Mouse (Mus musculus) neural tube, embryonic 13.5 days (tissue): ENCODE results near the gene Olfr107. TPM values are rescaled to one million over a fixed set of nuclear protein-coding genes. Genes with fewer than 3 reads are reported as not detected.

Source experiments
- ATAC-seq: fragments of 200-750 bp; cut with Nextera tagmentation; 2 replicates; pipeline ENCODE4 v1.8.0; 2017; ENCODE audit warnings: low read depth, mild to moderate bottlenecking, moderate TSS enrichment, moderate library complexity
- H3K27ac ChIP-seq: fragments of 300-500 bp; sonication (generic); replicated peaks from 2 replicates; pipeline ENCODE4 v1.5.1; 2015; ENCODE audit warnings: moderate library complexity, mild to moderate bottlenecking, inconsistent platforms
- H3K27me3 ChIP-seq: fragments of 300-500 bp; sonication (generic); 2 replicates; pipeline ENCODE4 v1.6.1; 2015; ENCODE audit warnings: mild to moderate bottlenecking, inconsistent platforms
- H3K36me3 ChIP-seq: fragments of 300-500 bp; sonication (generic); 2 replicates; pipeline ENCODE4 v1.6.1; 2015; ENCODE audit warnings: mild to moderate bottlenecking, inconsistent platforms
- H3K4me1 ChIP-seq: fragments of 300-500 bp; sonication (generic); replicated peaks from 2 replicates; pipeline ENCODE4 v1.6.1; 2015; ENCODE audit warnings: inconsistent platforms
- H3K4me2 ChIP-seq: fragments of 300-500 bp; sonication (generic); 2 replicates; pipeline ENCODE4 v1.6.1; 2015; ENCODE audit warnings: inconsistent platforms, mild to moderate bottlenecking, moderate library complexity
- H3K4me3 ChIP-seq: fragments of 300-500 bp; sonication (generic); 2 replicates; pipeline ENCODE4 v1.5.1; 2015; ENCODE audit warnings: mild to moderate bottlenecking, inconsistent platforms
- H3K9ac ChIP-seq: fragments of 300-500 bp; sonication (generic); 2 replicates; pipeline ENCODE4 v1.6.1; 2015; ENCODE audit warnings: moderate library complexity, mild to moderate bottlenecking, inconsistent platforms
- H3K9me3 ChIP-seq: fragments of 300-500 bp; sonication (generic); 2 replicates; pipeline ENCODE4 v1.6.1; 2016; ENCODE audit warnings: inconsistent platforms
- WGBS: fragments of 180-500 bp; shearing (Covaris S2); methylation state at CpG from one replicate; pipeline ENCODE4 v1.1.7; 2015; 5-methylcytosine and 5-hydroxymethylcytosine counted together
- polyA plus RNA-seq: library from polyadenylated mRNA; unstranded; fragments of >200 nt; fragmentation: Nextera tagmentation; extraction: Ambion mirVana; gene quantifications from 2 replicates; pipeline ENCODE4 v1.2.1, GENCODE M21; 2015

The Olfr107 gene
- polyA plus RNA-seq = not detected in 2 replicates

DNA sequence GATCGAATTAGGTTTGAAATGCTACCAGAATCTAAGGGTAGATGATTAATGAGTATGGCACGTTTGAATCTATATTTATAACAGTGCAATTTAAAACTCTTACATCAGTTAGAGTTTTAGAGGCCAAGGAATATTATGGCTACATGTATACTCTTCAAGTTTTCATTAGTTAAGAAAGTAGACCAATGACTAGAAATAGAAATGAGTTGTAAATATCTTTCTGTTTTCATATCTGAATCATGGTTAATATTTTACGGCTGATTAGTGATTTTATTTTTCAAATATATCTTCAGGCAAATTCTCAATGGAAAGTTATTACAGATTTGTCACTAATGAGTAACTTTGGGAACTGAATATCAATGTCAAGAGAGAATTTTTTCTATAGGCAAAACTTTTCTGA is at the start of gene Olfr107:
Gene Olfr107 (plus strand): TSS at position 301 of the 400 bp plus-strand sequence.
- Histone ChIP-seq H3K4me3 (no peak within 1 kb of the TSS), H3K4me1 (no peaks in the 10 kb centered on the region), H3K4me2 (no peak within 1 kb of the TSS), H3K9ac (no peak within 1 kb of the TSS), H3K27ac (no peak within 1 kb of the TSS), H3K9me3 (no peaks in the 10 kb centered on the region), H3K36me3 (no peaks in the 10 kb centered on the region), H3K27me3 (no peaks in the 10 kb centered on the region)
- no peak for ATAC-seq
- WGBS = 81% methylated on average over 3 of the region's 3 CpGs

- no peaks in the 10 kb centered on the region for H3K27me3 ChIP-seq
- ATAC-seq = no peak
- H3K9me3 ChIP-seq = no peaks in the 10 kb centered on the region
- H3K4me3 ChIP-seq = no peak within 1 kb of the TSS
- H3K36me3 ChIP-seq = no peaks in the 10 kb centered on the region
- no peak within 1 kb of the TSS for H3K4me2 ChIP-seq
- H3K9ac ChIP-seq = no peak within 1 kb of the TSS
- H3K4me1 ChIP-seq = no peaks in the 10 kb centered on the region
- no peak within 1 kb of the TSS for H3K27ac ChIP-seq
Observed at GRCm38 (mm10) chr17:37359282-37359681, 39.7 kb upstream of the Olfr107 start, which contains the start of gene Olfr104-ps. Gene Olfr104-ps (plus strand): TSS chr17:37359582.

DNA sequence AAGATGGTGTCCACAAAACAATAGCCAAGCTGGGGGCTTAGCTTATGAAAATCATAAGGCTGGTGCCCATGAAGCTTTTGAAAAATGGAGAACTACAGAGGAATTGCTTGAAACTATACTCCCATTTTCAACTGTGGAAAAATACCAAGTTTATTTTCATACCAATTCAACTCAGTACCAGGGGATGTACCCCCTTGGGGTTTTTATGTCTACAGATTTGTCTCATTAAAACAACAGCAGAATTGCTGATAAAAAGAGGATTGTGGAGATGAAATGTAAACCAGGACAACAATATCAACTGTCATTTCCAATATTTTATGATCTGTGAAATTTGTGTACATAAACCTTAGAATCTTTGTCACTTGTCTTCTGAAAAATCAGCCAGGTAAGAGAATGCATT is 20.3 kb upstream of the Olfr107 start, which contains the start of gene Olfr105-ps:
Gene Olfr105-ps (plus strand): TSS at position 301 of the 400 bp plus-strand sequence.
- ATAC-seq = no peak
- Histone ChIP-seq H3K27ac (no peak within 1 kb of the TSS), H3K9me3 (no peaks in the 10 kb centered on the region), H3K36me3 (no peaks in the 10 kb centered on the region), H3K4me1 (no peaks in the 10 kb centered on the region), H3K4me2 (no peak within 1 kb of the TSS), H3K27me3 (no peaks in the 10 kb centered on the region), H3K9ac (no peak within 1 kb of the TSS), H3K4me3 (no peak within 1 kb of the TSS)

- Histone ChIP-seq H3K4me3 (no peak within 1 kb of the TSS), H3K36me3 (no peaks in the 10 kb centered on the region), H3K27me3 (no peaks in the 10 kb centered on the region), H3K9me3 (no peaks in the 10 kb centered on the region), H3K4me2 (no peak within 1 kb of the TSS), H3K27ac (no peak within 1 kb of the TSS), H3K9ac (no peak within 1 kb of the TSS), H3K4me1 (no peaks in the 10 kb centered on the region)
- 76% methylated on average over 1 of the region's 1 CpGs for WGBS
- ATAC-seq = no peak
Observed at GRCm38 (mm10) chr17:37390093-37390492, 8.9 kb upstream of the Olfr107 start, which contains the start of gene Olfr106-ps. Gene Olfr106-ps (plus strand): TSS chr17:37390393.

DNA sequence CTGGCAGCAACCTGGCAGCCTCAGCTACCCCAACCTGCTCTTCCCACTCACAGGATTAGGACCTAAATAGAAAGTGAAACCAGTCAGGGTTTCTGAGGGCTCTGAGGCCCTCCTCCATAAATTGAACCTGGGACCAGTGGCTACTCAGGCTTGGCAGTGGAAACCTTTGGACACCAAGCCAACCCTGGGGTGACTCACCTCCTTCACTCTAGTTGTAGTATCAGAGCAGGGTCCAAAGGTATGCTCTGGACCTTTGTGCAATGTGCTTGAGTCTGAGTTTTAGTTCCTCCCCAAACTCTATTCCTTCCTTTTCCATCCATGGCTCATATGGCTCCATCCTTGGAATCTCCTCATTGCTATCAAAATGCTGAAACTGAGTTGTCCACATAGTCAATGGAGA is 14.4 kb downstream of the Olfr107 start:
- Histone ChIP-seq H3K36me3 (no peaks in the 10 kb centered on the region), H3K4me2 (no peak overlapping the region), H3K4me1 (no peaks in the 10 kb centered on the region), H3K9ac (no peak overlapping the region), H3K9me3 (no peaks in the 10 kb centered on the region), H3K4me3 (no peak overlapping the region), H3K27ac (no peak overlapping the region), H3K27me3 (no peaks in the 10 kb centered on the region)
- no peak for ATAC-seq

DNA sequence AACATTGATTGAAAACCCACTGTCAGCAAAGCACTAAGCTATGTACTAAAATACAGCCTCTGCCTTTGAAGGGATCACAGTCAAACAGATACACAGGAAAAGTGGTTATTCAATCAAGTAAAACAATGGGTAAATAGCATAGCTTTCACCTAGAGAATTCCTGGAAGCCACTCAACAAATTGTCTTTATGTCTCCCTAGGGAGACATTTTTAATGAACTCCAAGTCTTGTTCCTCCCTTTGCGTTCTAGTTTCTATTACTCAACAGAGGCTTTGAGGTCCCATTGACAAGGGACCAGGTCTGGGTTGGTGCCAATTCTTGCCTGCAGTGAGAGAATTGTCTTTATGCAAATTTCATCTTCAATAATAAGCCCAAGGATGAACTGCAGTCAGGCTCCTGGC is 46.2 kb downstream of the Olfr107 start, which contains the start of gene Olfr108:
Gene Olfr108 (plus strand): TSS at position 301 of the 400 bp plus-strand sequence.
- 75% methylated on average over 1 of the region's 1 CpGs for WGBS
- Histone ChIP-seq H3K4me2 (no peak within 1 kb of the TSS), H3K27ac (no peak within 1 kb of the TSS), H3K9ac (no peak within 1 kb of the TSS), H3K4me3 (no peak within 1 kb of the TSS), H3K36me3 (no peaks in the 10 kb centered on the region), H3K4me1 (no peaks in the 10 kb centered on the region), H3K9me3 (no peaks in the 10 kb centered on the region), H3K27me3 (no peaks in the 10 kb centered on the region)
- no peak for ATAC-seq

Other genes with a start within 250 kb of the Olfr107 start
- gene Olfr93, start 237.7 kb upstream of the Olfr107 start, polyA plus RNA-seq = not detected in 2 replicates
- gene Ubd, start 205.3 kb upstream of the Olfr107 start, polyA plus RNA-seq = not detected in 2 replicates
- gene Olfr94, start 198.2 kb upstream of the Olfr107 start, polyA plus RNA-seq = not detected in 2 replicates
- not detected in 2 replicates for gene Olfr95, start 186.1 kb upstream of the Olfr107 start, polyA plus RNA-seq
- not detected in 2 replicates for gene Olfr96, start 179.1 kb upstream of the Olfr107 start, polyA plus RNA-seq
- not detected in 2 replicates for gene Olfr97, start 161.9 kb upstream of the Olfr107 start, polyA plus RNA-seq
- gene Olfr98, start 135.5 kb upstream of the Olfr107 start, polyA plus RNA-seq = not detected in 2 replicates
- 1.1 and 1.2 TPM in 2 replicates for gene H2-M3, start 129.0 kb upstream of the Olfr107 start, polyA plus RNA-seq
- gene Olfr99, start 115.8 kb upstream of the Olfr107 start, polyA plus RNA-seq = not detected in 2 replicates
- not detected in 2 replicates for gene Olfr101, start 94.9 kb upstream of the Olfr107 start, polyA plus RNA-seq
- gene Olfr102, start 82.2 kb upstream of the Olfr107 start, polyA plus RNA-seq = not detected in 2 replicates
- not detected in 2 replicates for gene Olfr103, start 59.5 kb upstream of the Olfr107 start, polyA plus RNA-seq
- gene Olfr104-ps, start 39.6 kb upstream of the Olfr107 start, polyA plus RNA-seq = not detected in 2 replicates
- not detected in 2 replicates for gene Olfr105-ps, start 20.2 kb upstream of the Olfr107 start, polyA plus RNA-seq
- not detected in 2 replicates for gene Olfr106-ps, start 8.8 kb upstream of the Olfr107 start, polyA plus RNA-seq
- gene Olfr108, start 46.3 kb downstream of the Olfr107 start, polyA plus RNA-seq = not detected in 2 replicates
- not detected in 2 replicates for gene Olfr109, start 59.7 kb downstream of the Olfr107 start, polyA plus RNA-seq
- gene H2-M2, start 84.3 kb downstream of the Olfr107 start, polyA plus RNA-seq = not detected in 2 replicates
- not detected in 2 replicates for gene Olfr110, start 93.2 kb downstream of the Olfr107 start, polyA plus RNA-seq
- not detected in 2 replicates for gene Olfr111, start 108.8 kb downstream of the Olfr107 start, polyA plus RNA-seq
- not detected in 2 replicates for gene Olfr112, start 170.2 kb downstream of the Olfr107 start, polyA plus RNA-seq
- gene Olfr113, start 178.4 kb downstream of the Olfr107 start, polyA plus RNA-seq = not detected in 2 replicates
- not detected in 2 replicates for gene Olfr114, start 193.5 kb downstream of the Olfr107 start, polyA plus RNA-seq
- gene Olfr115, start 227.9 kb downstream of the Olfr107 start, polyA plus RNA-seq = not detected in 2 replicates
- not detected in 2 replicates for gene Olfr116, start 228.0 kb downstream of the Olfr107 start, polyA plus RNA-seq